Mouse (Mus musculus) C2C12 (cell line): ENCODE measurements at regions not wholly inside any gene's neighbourhood (a gene's known extent, or its start where the extent isn't known, plus 50 kb on each side); places are given as distances from the start of the nearest gene placed in this dataset.

ENCODE experiments used
- MAX ChIP-seq: IDR thresholded peaks from one replicate; pipeline ENCODE4 v1.6.1; 2011; ENCODE audit warnings: mild to moderate bottlenecking, control low read depth
- MYOD1 ChIP-seq: IDR thresholded peaks from one replicate; pipeline ENCODE4 v1.6.1; 2011; ENCODE audit warnings: low read depth; ENCODE audit not compliant: control insufficient read depth, insufficient read length

DNA sequence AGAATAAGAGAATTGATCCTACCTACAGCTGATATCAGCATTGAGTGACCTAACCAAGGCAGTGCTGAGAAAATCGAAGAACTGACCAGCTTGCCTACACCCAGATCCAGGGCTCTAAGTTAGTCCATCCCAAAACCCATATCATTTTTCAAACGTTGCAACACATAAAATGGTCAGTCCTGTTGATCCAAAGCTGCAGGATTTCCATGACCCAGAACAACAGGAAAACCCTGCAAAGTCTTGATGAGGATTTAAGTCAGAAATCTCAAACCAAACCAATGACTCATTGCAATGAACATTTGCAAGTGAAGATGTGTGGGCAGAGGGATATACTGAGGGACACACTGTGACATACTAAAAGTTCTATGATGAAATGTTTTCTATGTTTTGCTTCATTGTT, 53.5 kb upstream of the Trabd2b start:
- TF ChIP-seq MYOD1 (no peak), MAX (no peak)
